Mouse (Mus musculus): ENCODE results near the gene Gm49325.

GRCm38 (mm10) chr10:77647901-77648300, 41.9 kb downstream of the Gm49325 start:
- TF ChIP-seq CTCF (IDR thresholded peaks at IDR 0.05; ENCODE audit: extremely low read depth, insufficient read length, insufficient replicate concordance, low read depth, low read length) (no peak), POLR2A (IDR thresholded peaks at IDR 0.05; ENCODE audit: low read depth, low read length) (no peak)

Data from small intestine, adult 2 months (tissue).